Mouse (Mus musculus): ENCODE measurements around the gene Kansl2. TPM values are rescaled to one million over a fixed set of nuclear protein-coding genes. Genes with fewer than 3 reads are reported as not detected.

The Kansl2 gene
- polyA plus RNA-seq, 1 experiment from 2014 or later: 142 TPM

GRCm38 (mm10) chr15:98497631-98498030 is 36.4 kb downstream of the Kansl2 start:
- H3K27ac ChIP-seq (ENCODE audit: low read depth, low read length): no peak overlapping the region
- H3K27me3 ChIP-seq (ENCODE audit: control insufficient read depth, insufficient read depth, low read length): no peaks in the 10 kb centered on the region
- ATAC-seq (ENCODE audit: insufficient read depth, low FRiP score, low TSS enrichment) (no peak), DNase-seq (ENCODE audit: low spot score) (no peak)
- H3K9me3 ChIP-seq (ENCODE audit: control insufficient read depth, low read length): no peaks in the 10 kb centered on the region
- WGBS: 90% methylated on average over 17 of the region's 17 CpGs
- H3K36me3 ChIP-seq (ENCODE audit: control insufficient read depth, insufficient read depth, low read length): no peaks in the 10 kb centered on the region
- H3K4me1 ChIP-seq (ENCODE audit: control insufficient read depth, insufficient read depth, low read length): no peaks in the 10 kb centered on the region
- no peak overlapping the region for H3K9ac ChIP-seq (ENCODE audit: low read length)
- H3K4me2 ChIP-seq (ENCODE audit: low read depth): no peak overlapping the region
- no peak overlapping the region for H3K4me3 ChIP-seq (ENCODE audit: low read depth, low read length)

- DNase-seq (ENCODE audit: low spot score): no peak
- Histone ChIP-seq H3K27ac (ENCODE audit: low read depth, low read length) (no peak within 1 kb of the TSS), H3K4me3 (ENCODE audit: low read depth, low read length) (no peak within 1 kb of the TSS), H3K9me3 (ENCODE audit: control insufficient read depth, low read length) (no peaks in the 10 kb centered on the region), H3K9ac (ENCODE audit: low read length) (no peak within 1 kb of the TSS), H3K4me2 (ENCODE audit: low read depth) (no peak within 1 kb of the TSS), H3K27me3 (ENCODE audit: control insufficient read depth, insufficient read depth, low read length) (no peaks in the 10 kb centered on the region), H3K36me3 (ENCODE audit: control insufficient read depth, insufficient read depth, low read length) (no peaks in the 10 kb centered on the region), H3K4me1 (ENCODE audit: control insufficient read depth, insufficient read depth, low read length) (no peaks in the 10 kb centered on the region)
- no peak for ATAC-seq (ENCODE audit: insufficient read depth, low FRiP score, low TSS enrichment)
- 64% methylated on average over 4 of the region's 4 CpGs for WGBS
These were observed 42.0 kb downstream of the Kansl2 start, which contains the start of gene Olfr279 for GRCm38 (mm10) chr15:98492102-98492501. Gene Olfr279 (plus strand): TSS chr15:98492402.

DNA sequence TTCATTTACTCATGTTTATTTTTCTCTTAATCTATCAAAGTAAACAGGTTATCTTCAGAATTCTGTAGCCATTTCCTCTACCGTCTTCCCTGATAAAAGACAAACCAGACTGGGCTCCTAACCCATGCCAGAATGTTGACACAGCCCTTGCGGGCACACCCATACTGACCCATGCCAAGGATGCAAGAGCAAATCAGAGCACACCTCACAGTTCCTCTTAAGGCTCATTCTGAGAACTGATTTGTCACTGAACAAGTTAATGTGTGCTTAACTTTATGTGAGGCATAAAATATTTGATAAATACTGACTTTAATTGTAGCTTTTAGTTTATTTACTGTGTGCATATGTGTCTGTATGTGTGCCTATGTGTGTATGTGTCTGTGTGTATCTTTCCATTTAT is 42.7 kb downstream of the Kansl2 start:
- no peak for ATAC-seq (ENCODE audit: insufficient read depth, low FRiP score, low TSS enrichment)

GRCm38 (mm10) chr15:98486433-98487021 is 47.5 kb downstream of the Kansl2 start:
- no peak overlapping the region for H3K4me2 ChIP-seq (ENCODE audit: low read depth)
- WGBS: 94% methylated on average over 8 of the region's 8 CpGs
- H3K9me3 ChIP-seq (ENCODE audit: control insufficient read depth, low read length): no peaks in the 10 kb centered on the region
- DNase-seq (ENCODE audit: low spot score) (no peak), ATAC-seq (ENCODE audit: insufficient read depth, low FRiP score, low TSS enrichment) (no peak)
- no peak overlapping the region for H3K9ac ChIP-seq (ENCODE audit: low read length)
- H3K4me1 ChIP-seq (ENCODE audit: control insufficient read depth, insufficient read depth, low read length): no peaks in the 10 kb centered on the region
- H3K36me3 ChIP-seq (ENCODE audit: control insufficient read depth, insufficient read depth, low read length): no peaks in the 10 kb centered on the region
- no peak overlapping the region for H3K4me3 ChIP-seq (ENCODE audit: low read depth, low read length)
- H3K27ac ChIP-seq (ENCODE audit: low read depth, low read length): no peak overlapping the region
- no peaks in the 10 kb centered on the region for H3K27me3 ChIP-seq (ENCODE audit: control insufficient read depth, insufficient read depth, low read length)

More for the DNA sequence above, 42.7 kb downstream of the Kansl2 start:
- Histone ChIP-seq H3K27ac (ENCODE audit: low read depth, low read length) (no peak overlapping the region), H3K4me2 (ENCODE audit: low read depth) (no peak overlapping the region), H3K27me3 (ENCODE audit: control insufficient read depth, insufficient read depth, low read length) (no peaks in the 10 kb centered on the region), H3K4me3 (ENCODE audit: low read depth, low read length) (no peak overlapping the region), H3K9me3 (ENCODE audit: control insufficient read depth, low read length) (no peaks in the 10 kb centered on the region), H3K9ac (ENCODE audit: low read length) (no peak overlapping the region), H3K36me3 (ENCODE audit: control insufficient read depth, insufficient read depth, low read length) (no peaks in the 10 kb centered on the region), H3K4me1 (ENCODE audit: control insufficient read depth, insufficient read depth, low read length) (no peaks in the 10 kb centered on the region)
- DNase-seq (ENCODE audit: low spot score): no peak
- 84% methylated on average over 2 of the region's 2 CpGs for WGBS

- no peak for ATAC-seq (ENCODE audit: insufficient read depth, low FRiP score, low TSS enrichment)
- no peak overlapping the region for H3K4me3 ChIP-seq (ENCODE audit: low read depth, low read length)
- H3K9me3 ChIP-seq (ENCODE audit: control insufficient read depth, low read length): no peaks in the 10 kb centered on the region
- H3K27me3 ChIP-seq (ENCODE audit: control insufficient read depth, insufficient read depth, low read length): no peaks in the 10 kb centered on the region
- WGBS: 68% methylated on average over 18 of the region's 18 CpGs
- H3K4me1 ChIP-seq (ENCODE audit: control insufficient read depth, insufficient read depth, low read length): no peaks in the 10 kb centered on the region
- no peaks in the 10 kb centered on the region for H3K36me3 ChIP-seq (ENCODE audit: control insufficient read depth, insufficient read depth, low read length)
- no peak for DNase-seq (ENCODE audit: low spot score)
- no peak overlapping the region for H3K9ac ChIP-seq (ENCODE audit: low read length)
- no peak overlapping the region for H3K4me2 ChIP-seq (ENCODE audit: low read depth)
- H3K27ac ChIP-seq (ENCODE audit: low read depth, low read length): no peak overlapping the region
These were observed 49.9 kb downstream of the Kansl2 start for GRCm38 (mm10) chr15:98483907-98484886.

GRCm38 (mm10) chr15:98482701-98483100 is 51.4 kb downstream of the Kansl2 start, which contains the start of gene Lalba:
Gene Lalba (minus strand): TSS chr15:98482721.
- Histone ChIP-seq H3K9ac (ENCODE audit: low read length) (no peak within 1 kb of the TSS), H3K27ac (ENCODE audit: low read depth, low read length) (no peak within 1 kb of the TSS), H3K4me3 (ENCODE audit: low read depth, low read length) (no peak within 1 kb of the TSS), H3K9me3 (ENCODE audit: control insufficient read depth, low read length) (no peaks in the 10 kb centered on the region), H3K4me2 (ENCODE audit: low read depth) (no peak within 1 kb of the TSS), H3K4me1 (ENCODE audit: control insufficient read depth, insufficient read depth, low read length) (no peaks in the 10 kb centered on the region), H3K27me3 (ENCODE audit: control insufficient read depth, insufficient read depth, low read length) (no peaks in the 10 kb centered on the region), H3K36me3 (ENCODE audit: control insufficient read depth, insufficient read depth, low read length) (no peaks in the 10 kb centered on the region)
- WGBS: 62% methylated on average over 3 of the region's 3 CpGs
- ATAC-seq (ENCODE audit: insufficient read depth, low FRiP score, low TSS enrichment) (no peak), DNase-seq (ENCODE audit: low spot score) (no peak)

GRCm38 (mm10) chr15:98479568-98480102 is 54.4 kb downstream of the Kansl2 start:
- Histone ChIP-seq H3K4me1 (ENCODE audit: control insufficient read depth, insufficient read depth, low read length) (no peaks in the 10 kb centered on the region), H3K9me3 (ENCODE audit: control insufficient read depth, low read length) (no peaks in the 10 kb centered on the region), H3K27ac (ENCODE audit: low read depth, low read length) (no peak overlapping the region), H3K27me3 (ENCODE audit: control insufficient read depth, insufficient read depth, low read length) (no peaks in the 10 kb centered on the region), H3K36me3 (ENCODE audit: control insufficient read depth, insufficient read depth, low read length) (no peaks in the 10 kb centered on the region), H3K4me3 (ENCODE audit: low read depth, low read length) (no peak overlapping the region), H3K4me2 (ENCODE audit: low read depth) (no peak overlapping the region), H3K9ac (ENCODE audit: low read length) (no peak overlapping the region)
- ATAC-seq (ENCODE audit: insufficient read depth, low FRiP score, low TSS enrichment): no peak
- no peak for DNase-seq (ENCODE audit: low spot score)
- 76% methylated on average over 7 of the region's 7 CpGs for WGBS

DNA sequence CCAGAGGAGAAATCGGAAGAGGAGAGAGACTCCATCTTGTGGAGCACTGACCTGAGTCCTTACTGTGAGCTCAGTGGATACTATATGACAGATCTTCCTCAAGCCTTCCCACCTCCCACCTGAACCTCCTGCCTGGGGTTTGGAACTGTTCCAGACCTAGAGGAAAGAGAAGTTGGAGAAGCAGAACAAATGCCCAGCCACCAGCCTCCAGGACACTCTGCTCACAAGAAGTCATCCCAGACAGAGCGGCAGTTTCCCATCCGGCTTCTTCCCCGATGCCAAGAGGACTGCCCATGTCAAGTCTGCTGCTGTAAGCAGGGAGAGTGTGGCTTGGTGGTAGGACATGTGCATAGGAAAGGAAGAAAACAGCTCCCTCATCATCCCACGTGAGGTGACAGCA is 57.8 kb downstream of the Kansl2 start:
- no peaks in the 10 kb centered on the region for H3K36me3 ChIP-seq (ENCODE audit: control insufficient read depth, insufficient read depth, low read length)
- H3K4me3 ChIP-seq (ENCODE audit: low read depth, low read length): no peak overlapping the region

More for the DNA sequence above, 57.8 kb downstream of the Kansl2 start:
- Histone ChIP-seq H3K4me2 (ENCODE audit: low read depth) (no peak overlapping the region), H3K4me1 (ENCODE audit: control insufficient read depth, insufficient read depth, low read length) (no peaks in the 10 kb centered on the region), H3K9ac (ENCODE audit: low read length) (no peak overlapping the region), H3K27me3 (ENCODE audit: control insufficient read depth, insufficient read depth, low read length) (no peaks in the 10 kb centered on the region), H3K27ac (ENCODE audit: low read depth, low read length) (no peak overlapping the region), H3K9me3 (ENCODE audit: control insufficient read depth, low read length) (no peaks in the 10 kb centered on the region)
- WGBS: 74% methylated on average over 5 of the region's 5 CpGs
- ATAC-seq (ENCODE audit: insufficient read depth, low FRiP score, low TSS enrichment): no peak
- no peak for DNase-seq (ENCODE audit: low spot score)

Measured in neural tube, embryonic 11.5 days (tissue).